Mouse (Mus musculus) ES-E14 (cell line): ENCODE data around the gene Acat2.

Source experiments
- CHD2 ChIP-seq: IDR thresholded peaks from 2 replicates; pipeline ENCODE4 v1.6.1; 2014; ENCODE audit warnings: mild to moderate bottlenecking, low read depth, low read length, inconsistent platforms
- MAFK ChIP-seq: IDR thresholded peaks from 2 replicates; pipeline ENCODE4 v1.6.1; 2014; ENCODE audit warnings: mild to moderate bottlenecking, low read depth, low read length, inconsistent platforms; ENCODE audit not compliant: insufficient read depth

DNA sequence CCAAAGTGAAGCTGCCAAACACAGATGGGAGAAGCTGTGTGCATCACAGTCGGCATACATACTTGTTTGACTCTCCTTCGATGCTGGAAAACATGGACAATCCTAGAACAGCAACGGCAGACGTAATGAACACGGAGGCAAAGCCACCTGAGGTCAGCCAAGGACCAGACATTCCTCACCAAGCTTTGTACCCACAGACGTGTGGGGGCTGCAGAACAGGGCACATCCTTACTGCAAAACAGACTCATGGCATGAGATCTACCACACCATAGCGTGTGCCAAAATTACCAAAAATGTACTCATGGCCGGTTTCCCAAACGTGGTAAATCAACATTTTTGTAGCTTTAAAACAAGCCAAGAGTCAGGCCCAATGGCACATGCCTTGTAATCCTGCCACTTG, 54.1 kb downstream of the Acat2 start:
- TF ChIP-seq MAFK: no peak
- no peak for TF ChIP-seq CHD2
